Mouse (Mus musculus): Measurements from ENCODE around the gene Cx3cr1.

GRCm38 (mm10) chr9:119933675-119934074, 136.0 kb downstream of the Cx3cr1 start:
- TF ChIP-seq CTCF (conservative IDR thresholded peaks at IDR 0.05; ENCODE audit: low read length) (no peak), NANOG (IDR thresholded peaks at IDR 0.05; ENCODE audit: borderline replicate concordance, low read length) (no peak), POU5F1 (IDR thresholded peaks at IDR 0.05; ENCODE audit: borderline replicate concordance, low read length) (no peak)
